Mouse (Mus musculus): ENCODE results near the gene Snrnp25.
"Not testable (repeated sequence)": the region's sequence is repeated elsewhere in the genome, so short reads cannot be mapped to it uniquely, and the experiment has no call there.

Snrnp25 gene

GRCm38 (mm10) chr11:32190603-32191110, 14.6 kb upstream of the Snrnp25 start:
- in situ Hi-C loops (cut with MboI; ENCODE audit: low pct_unique_long_range_greater_than_20kb in 1 of 2, low sequenced_read_pairs in 2 of 2, unreplicated experiment in 1 of 2): no loop called here

GRCm38 (mm10) chr11:32193156-32193555, 12.1 kb upstream of the Snrnp25 start:
- in situ Hi-C loops (cut with MboI; ENCODE audit: low pct_unique_long_range_greater_than_20kb in 1 of 2, low sequenced_read_pairs in 2 of 2, unreplicated experiment in 1 of 2): no loop called here

- in situ Hi-C loops (cut with MboI; ENCODE audit: low pct_unique_long_range_greater_than_20kb in 1 of 2, low sequenced_read_pairs in 2 of 2, unreplicated experiment in 1 of 2): no loop called here
These were observed 11.1 kb upstream of the Snrnp25 start for GRCm38 (mm10) chr11:32194086-32194485.

DNA sequence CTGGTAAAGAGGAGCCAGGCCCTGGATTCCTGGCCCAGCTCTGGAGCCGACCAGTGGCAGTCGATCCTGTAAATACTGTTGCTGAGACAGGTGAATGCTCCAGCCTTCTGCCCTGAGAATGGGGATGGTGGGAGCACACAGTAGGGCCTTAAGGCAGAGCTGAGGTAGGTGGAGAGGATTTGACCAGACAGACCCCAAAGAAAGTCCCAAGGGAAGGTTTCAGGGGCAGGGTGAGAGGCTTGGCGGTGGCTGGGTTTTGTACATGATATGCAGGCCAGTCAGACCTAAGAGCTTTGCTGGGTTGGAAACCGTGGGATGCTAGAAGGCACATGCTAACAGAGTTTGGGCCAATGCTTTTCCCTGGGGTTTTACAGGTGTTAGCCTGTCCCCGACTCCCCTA, 10.6 kb upstream of the Snrnp25 start:
- in situ Hi-C loops (cut with MboI; ENCODE audit: low pct_unique_long_range_greater_than_20kb in 1 of 2, low sequenced_read_pairs in 2 of 2, unreplicated experiment in 1 of 2): no loop called here

GRCm38 (mm10) chr11:32195867-32196540, 9.2 kb upstream of the Snrnp25 start:
- in situ Hi-C loops (cut with MboI; ENCODE audit: low pct_unique_long_range_greater_than_20kb in 1 of 2, low sequenced_read_pairs in 2 of 2, unreplicated experiment in 1 of 2): no loop called here

DNA sequence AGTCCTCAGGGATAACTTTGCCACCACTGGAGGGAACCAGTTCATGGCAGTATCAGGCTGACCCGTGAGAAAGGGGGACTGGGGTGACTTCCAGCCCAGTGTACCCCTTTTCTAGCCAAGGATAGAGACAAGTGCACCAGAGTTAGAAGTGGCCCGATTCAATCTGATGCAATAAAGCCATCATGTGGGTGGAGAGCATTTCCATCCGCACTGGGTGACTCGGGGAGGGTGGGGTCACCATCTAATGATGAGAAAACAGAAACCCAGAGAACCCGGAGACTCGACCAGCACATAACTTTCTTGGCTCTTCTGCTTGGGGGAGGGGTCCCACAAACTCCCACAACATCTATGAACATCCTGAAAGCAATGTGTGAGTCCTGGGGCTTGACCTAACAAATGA, 8.5 kb upstream of the Snrnp25 start:
- in situ Hi-C loops (cut with MboI; ENCODE audit: low pct_unique_long_range_greater_than_20kb in 1 of 2, low sequenced_read_pairs in 2 of 2, unreplicated experiment in 1 of 2): no loop called here

DNA sequence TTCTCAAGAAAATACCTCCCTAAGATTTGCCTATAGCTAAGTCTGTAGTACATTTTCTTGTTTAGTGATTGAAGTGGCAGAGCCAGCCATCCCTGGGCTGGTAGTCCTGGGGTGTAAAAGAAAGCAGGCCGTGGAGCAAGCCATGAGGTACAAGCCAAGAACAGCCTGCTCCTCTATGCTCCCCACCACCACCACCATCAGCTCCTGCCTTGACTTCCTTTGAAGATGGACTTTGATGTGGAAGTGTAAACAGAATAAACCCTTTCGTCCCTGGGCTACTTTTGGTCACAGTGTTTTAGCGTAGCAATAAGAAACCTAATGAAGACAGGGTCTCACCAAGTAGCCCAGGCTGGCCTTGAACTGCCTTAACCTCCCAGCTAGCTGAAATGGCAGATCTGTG, 7.4 kb upstream of the Snrnp25 start:
- in situ Hi-C loops (cut with MboI; ENCODE audit: low pct_unique_long_range_greater_than_20kb in 1 of 2, low sequenced_read_pairs in 2 of 2, unreplicated experiment in 1 of 2): no loop called here

GRCm38 (mm10) chr11:32198256-32198955, 6.8 kb upstream of the Snrnp25 start:
- in situ Hi-C loops (cut with MboI; ENCODE audit: low pct_unique_long_range_greater_than_20kb in 1 of 2, low sequenced_read_pairs in 2 of 2, unreplicated experiment in 1 of 2): no loop called here

- in situ Hi-C loops (cut with MboI; ENCODE audit: low pct_unique_long_range_greater_than_20kb in 1 of 2, low sequenced_read_pairs in 2 of 2, unreplicated experiment in 1 of 2): no loop called here
These were observed 6.0 kb upstream of the Snrnp25 start for GRCm38 (mm10) chr11:32199230-32199629.

DNA sequence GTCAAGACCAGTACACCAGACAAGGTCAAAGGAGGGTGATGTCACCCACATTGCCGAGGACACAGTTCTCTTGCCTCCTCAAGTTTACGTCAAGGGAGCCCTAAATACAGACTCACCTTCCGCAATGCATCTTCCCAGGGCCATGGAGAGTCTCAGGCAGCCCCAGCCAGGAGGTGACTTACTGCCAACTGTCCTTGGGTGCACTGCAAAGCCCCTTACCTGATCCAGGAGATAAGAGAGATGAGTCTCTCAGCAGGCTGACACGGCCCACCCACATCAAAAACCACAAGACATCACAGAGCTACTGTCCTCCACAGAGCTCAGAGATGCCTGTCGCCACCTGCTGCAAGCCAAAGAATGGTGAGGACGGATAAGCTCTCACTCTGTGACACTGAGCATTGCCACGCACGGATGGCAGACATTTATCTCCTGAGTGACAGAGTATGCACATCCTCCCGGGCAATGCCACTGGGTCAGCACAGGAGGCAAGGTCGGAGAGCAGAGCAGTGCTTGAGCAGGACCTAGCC, 5.1 kb upstream of the Snrnp25 start, which contains the start of gene Il9r:
Gene Il9r, minus strand, starts transcription at position 205 of the 527 bp plus-strand sequence.
- in situ Hi-C loops (cut with MboI; ENCODE audit: low pct_unique_long_range_greater_than_20kb in 1 of 2, low sequenced_read_pairs in 2 of 2, unreplicated experiment in 1 of 2): no loop called here

DNA sequence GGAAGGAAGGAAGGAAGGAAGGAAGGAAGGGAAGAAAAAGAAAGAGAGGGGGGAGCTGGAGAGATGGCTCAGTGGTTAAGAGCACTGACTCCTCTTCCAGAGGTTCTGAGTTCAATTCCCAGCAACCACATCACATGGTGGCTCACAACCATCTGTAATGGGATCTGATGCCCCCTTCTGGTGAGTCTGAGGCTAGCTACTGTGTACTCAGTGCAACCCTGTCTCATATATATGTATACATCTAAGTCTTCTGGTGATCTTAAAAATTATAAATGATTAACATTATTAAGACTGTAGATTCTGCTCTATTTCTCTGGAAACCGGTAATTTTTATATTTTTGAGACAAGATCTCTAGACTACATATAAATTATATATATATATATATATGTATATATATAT, 4.2 kb upstream of the Snrnp25 start:
- in situ Hi-C loops (cut with MboI; ENCODE audit: low pct_unique_long_range_greater_than_20kb in 1 of 2, low sequenced_read_pairs in 2 of 2, unreplicated experiment in 1 of 2): not testable (repeated sequence)

GRCm38 (mm10) chr11:32201922-32202685, 3.1 kb upstream of the Snrnp25 start:
- in situ Hi-C loops (cut with MboI; ENCODE audit: low pct_unique_long_range_greater_than_20kb in 1 of 2, low sequenced_read_pairs in 2 of 2, unreplicated experiment in 1 of 2): no loop called here

DNA sequence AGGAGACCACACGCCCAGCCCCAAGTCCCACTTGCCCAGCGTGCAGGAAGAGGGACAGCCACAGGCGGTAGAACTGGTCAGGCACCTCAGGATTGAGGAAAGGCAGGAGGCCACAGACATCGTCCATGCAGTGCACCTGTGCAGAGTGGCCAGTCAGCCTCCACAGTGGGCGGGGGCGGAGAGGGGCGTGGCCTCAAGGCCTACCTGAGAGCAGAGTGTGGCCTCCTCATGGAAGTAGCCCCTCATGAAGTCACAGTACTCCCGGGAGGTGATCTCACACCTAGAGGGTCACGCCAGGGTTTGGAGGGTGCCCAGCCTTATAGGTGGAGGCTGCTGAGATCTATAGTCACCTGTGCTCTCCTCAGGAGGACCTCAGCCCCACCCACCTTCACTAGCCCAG, 5.4 kb downstream of the Snrnp25 start:
- in situ Hi-C loops (cut with MboI; ENCODE audit: low pct_unique_long_range_greater_than_20kb in 1 of 2, low sequenced_read_pairs in 2 of 2, unreplicated experiment in 1 of 2): no loop called here

DNA sequence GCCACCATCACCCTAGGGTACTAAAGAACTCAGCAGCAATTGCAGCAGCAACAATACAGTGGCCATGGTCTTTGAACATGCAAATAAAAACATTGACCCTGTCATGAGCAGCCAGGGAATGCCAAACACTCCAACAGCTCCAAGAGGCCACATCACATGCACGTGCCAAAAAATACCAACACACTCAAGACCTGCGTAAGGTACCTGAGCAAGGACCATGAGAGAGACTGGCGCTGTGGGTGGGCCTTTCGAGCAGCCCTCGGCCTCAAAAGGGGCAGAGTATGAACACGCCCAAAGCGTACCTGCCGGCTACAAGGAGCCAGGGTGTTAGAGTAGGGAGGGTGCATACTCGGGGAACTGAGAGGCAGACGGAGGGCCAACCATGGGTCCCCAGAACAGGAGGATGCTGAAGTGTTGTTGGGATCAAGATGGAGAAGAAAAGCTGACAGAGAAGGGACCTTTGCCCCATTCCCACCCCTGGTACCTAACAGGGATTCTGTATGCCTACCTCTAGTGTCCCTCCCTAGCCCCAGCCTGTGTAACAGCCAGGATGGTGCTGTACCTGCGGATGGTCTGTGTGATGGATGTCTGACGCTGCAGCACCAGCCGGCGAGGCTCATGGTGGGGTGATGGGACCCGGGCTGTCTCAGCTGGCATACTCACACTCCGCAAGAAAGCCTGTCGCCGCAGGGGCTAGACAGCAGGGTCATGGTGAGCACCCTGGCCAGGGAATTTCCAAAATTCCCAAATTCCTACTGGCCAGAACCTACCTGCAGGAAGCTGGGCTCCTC, 10.4 kb downstream of the Snrnp25 start:
- in situ Hi-C loops (cut with MboI; ENCODE audit: low pct_unique_long_range_greater_than_20kb in 1 of 2, low sequenced_read_pairs in 2 of 2, unreplicated experiment in 1 of 2): no loop called here

DNA sequence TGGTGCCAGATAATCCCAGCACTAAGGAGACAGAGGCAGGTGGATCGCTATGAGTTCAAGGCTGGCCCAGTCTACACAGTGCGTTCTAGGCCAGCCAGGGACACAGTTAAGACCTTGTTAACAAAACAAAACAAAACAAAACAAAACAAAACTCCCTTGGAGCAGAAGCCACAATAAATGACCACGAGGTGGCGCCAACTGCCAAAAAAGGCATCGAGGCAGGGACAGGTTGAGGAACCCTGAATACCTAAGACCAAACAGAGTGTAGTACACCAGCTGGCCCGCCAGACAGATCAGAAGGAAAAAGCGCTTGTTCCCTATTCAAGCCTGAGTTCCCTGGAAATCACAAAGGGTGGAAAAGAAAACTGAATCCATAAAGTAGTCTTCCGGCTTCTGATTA, 11.6 kb downstream of the Snrnp25 start:
- in situ Hi-C loops (cut with MboI; ENCODE audit: low pct_unique_long_range_greater_than_20kb in 1 of 2, low sequenced_read_pairs in 2 of 2, unreplicated experiment in 1 of 2): no loop called here

DNA sequence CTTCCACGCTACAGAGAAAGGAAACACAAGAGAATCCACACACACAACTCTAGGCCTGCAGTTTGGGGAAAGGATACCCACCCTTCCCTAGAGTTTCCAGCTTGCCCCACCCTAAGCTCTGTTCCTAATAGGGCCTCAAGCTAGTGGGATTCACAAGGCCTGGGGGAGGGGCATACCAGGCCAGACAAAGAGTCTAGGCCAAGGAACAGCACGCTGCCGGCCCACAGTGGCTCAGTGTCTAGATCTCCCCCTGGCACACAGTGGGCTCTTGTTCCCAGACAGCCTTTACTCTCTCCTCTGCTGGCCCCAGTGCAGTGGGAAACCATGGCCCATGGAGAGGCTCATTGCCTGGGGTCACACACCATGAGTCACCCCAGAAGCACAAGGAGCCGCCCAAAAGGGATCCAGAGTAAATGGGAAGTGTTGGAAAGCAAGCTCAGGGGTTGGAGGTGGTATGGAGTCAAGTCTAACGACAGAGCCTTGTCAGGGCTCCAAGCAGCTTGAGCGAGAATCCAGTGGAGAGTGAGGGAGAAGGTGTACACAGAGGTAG, 13.4 kb downstream of the Snrnp25 start:
- in situ Hi-C loops (cut with MboI; ENCODE audit: low pct_unique_long_range_greater_than_20kb in 1 of 2, low sequenced_read_pairs in 2 of 2, unreplicated experiment in 1 of 2): no loop called here

DNA sequence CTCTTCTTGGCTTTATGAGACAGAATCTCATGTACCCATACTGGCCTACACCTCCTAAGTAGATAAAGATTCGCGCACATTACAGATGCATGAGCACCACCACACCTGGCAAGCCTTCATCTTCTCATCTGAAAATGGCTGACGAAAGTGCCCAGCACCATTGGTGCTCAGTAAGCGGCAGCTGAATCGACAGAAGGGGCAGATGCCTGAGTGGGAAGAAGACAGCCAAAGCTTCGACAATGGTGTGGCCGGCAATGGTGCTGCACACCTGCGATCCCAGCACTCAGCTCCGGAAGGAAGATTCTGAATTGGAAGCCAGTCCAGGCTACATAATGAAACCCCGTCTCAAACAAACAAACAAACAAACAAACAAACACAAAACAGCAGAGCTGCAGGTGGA, 14.1 kb downstream of the Snrnp25 start:
- in situ Hi-C loops (cut with MboI; ENCODE audit: low pct_unique_long_range_greater_than_20kb in 1 of 2, low sequenced_read_pairs in 2 of 2, unreplicated experiment in 1 of 2): no loop called here

DNA sequence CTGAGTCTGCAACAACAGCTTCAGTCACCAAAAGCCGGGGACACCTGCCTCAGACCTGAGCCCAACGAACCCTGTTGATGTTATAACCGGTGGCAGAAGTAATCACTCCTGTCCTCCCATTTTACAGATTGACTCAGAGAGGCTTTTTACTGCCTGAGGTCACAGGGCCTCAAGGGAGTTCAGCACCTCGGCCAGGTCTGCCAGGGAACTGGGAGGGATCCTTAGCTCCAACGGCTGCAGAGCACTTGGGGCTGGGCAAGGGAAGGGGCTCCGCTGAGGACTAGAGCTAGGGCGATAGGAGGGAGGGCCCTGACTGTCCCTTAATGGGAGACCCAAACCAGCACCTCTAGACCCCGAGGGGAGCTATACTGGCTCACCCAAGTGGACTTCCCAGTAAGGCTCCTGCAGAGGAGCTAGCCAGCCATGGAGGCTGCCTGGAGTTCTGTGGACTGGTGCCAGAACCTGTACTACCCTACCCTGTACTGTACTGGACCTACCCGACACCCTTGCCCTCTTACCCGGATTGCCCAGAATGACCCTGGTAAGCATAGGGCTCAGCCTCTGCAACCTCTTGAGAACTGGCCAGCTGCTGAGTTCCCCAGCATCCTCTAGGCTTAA, 15.5 kb downstream of the Snrnp25 start:
- in situ Hi-C loops (cut with MboI; ENCODE audit: low pct_unique_long_range_greater_than_20kb in 1 of 2, low sequenced_read_pairs in 2 of 2, unreplicated experiment in 1 of 2): no loop called here
